Mouse (Mus musculus) forebrain, postnatal 0 days (tissue): ENCODE measurements around the gene Ttc21a. TPM values are rescaled to one million over a fixed set of nuclear protein-coding genes. Genes with fewer than 3 reads are reported as not detected.
"Not testable (repeated sequence)": the region's sequence is repeated elsewhere in the genome, so short reads cannot be mapped to it uniquely, and the experiment has no call there.

Source experiments
- ATAC-seq: fragments of 200-750 bp; cut with Nextera tagmentation; 2 replicates; pipeline ENCODE4 v1.8.0; 2017; ENCODE audit warnings: mild to moderate bottlenecking, moderate library complexity
- DNase-seq: peaks from one replicate; pipeline ENCODE4 v3.0.0-alpha.2; 2015
- H3K27ac ChIP-seq: fragments of 300-500 bp; sonication (generic); 2 replicates; pipeline ENCODE4 v1.5.1; 2014; ENCODE audit warnings: low read depth, mild to moderate bottlenecking, antibody characterized with exemption, low read length, moderate library complexity, mixed read lengths
- H3K27me3 ChIP-seq: fragments of 300-500 bp; sonication (generic); 2 replicates; pipeline ENCODE4 v1.6.1; 2014; ENCODE audit warnings: mild to moderate bottlenecking, low read length, mixed read lengths; ENCODE audit not compliant: insufficient read depth
- H3K36me3 ChIP-seq: fragments of 300-500 bp; sonication (generic); 2 replicates; pipeline ENCODE4 v1.6.1; 2014; ENCODE audit warnings: mild to moderate bottlenecking, moderate library complexity; ENCODE audit not compliant: insufficient read depth
- H3K4me1 ChIP-seq: fragments of 300-500 bp; sonication (generic); 2 replicates; pipeline ENCODE4 v1.6.1; 2014; ENCODE audit warnings: antibody characterized with exemption; ENCODE audit not compliant: insufficient read depth
- H3K4me2 ChIP-seq: fragments of 300-500 bp; sonication (generic); 2 replicates; pipeline ENCODE4 v1.6.1; 2014; ENCODE audit warnings: low read depth, mild to moderate bottlenecking, moderate library complexity
- H3K4me3 ChIP-seq: fragments of 300-500 bp; sonication (generic); 2 replicates; pipeline ENCODE4 v1.5.1; 2014; ENCODE audit warnings: low read depth, low read length, mixed read lengths
- H3K9ac ChIP-seq: fragments of 300-500 bp; sonication (generic); 2 replicates; pipeline ENCODE4 v1.6.1; 2014; ENCODE audit warnings: mild to moderate bottlenecking
- H3K9me3 ChIP-seq: fragments of 300-500 bp; sonication (generic); 2 replicates; pipeline ENCODE4 v1.6.1; 2016; ENCODE audit warnings: low read length
- CTCF ChIP-seq: sonication (generic); IDR thresholded peaks from 2 replicates; pipeline ENCODE4 v1.5.1; 2016; ENCODE audit warnings: antibody characterized with exemption, control low read depth, low read depth
- WGBS: fragments of 180-500 bp; shearing (Covaris S2); extraction: QIAGEN DNeasy Blood & Tissue Kit; methylation state at CpG from one replicate; pipeline ENCODE4 v1.1.7; 2014; 5-methylcytosine and 5-hydroxymethylcytosine counted together
- polyA plus RNA-seq: library from polyadenylated mRNA; unstranded; fragments of >200 nt; fragmentation: Nextera tagmentation; extraction: Ambion mirVana; gene quantifications from 2 replicates; pipeline ENCODE4 v1.2.1, GENCODE M21; 2015
- total RNA-seq: library from RNA; depleted of rRNA; stranded (reverse); fragments of >200 nt; gene quantifications from 2 replicates; pipeline ENCODE4 v1.2.3, GENCODE M21; 2014

The Ttc21a gene
- total and polyA plus RNA-seq, 2 experiments from 2014 or later, result 0.85 to 4.3 TPM

- H3K27ac ChIP-seq, result no peak overlapping the region
- ATAC-seq (no peak), DNase-seq (no peak)
- no peak overlapping the region for H3K4me3 ChIP-seq
- TF ChIP-seq CTCF, result no peak
- no peak overlapping the region for H3K4me2 ChIP-seq
- no peaks in the 10 kb centered on the region for H3K4me1 ChIP-seq
- H3K36me3 ChIP-seq, result no peaks in the 10 kb centered on the region
- no peaks in the 10 kb centered on the region for H3K9me3 ChIP-seq
- 60% methylated on average over 3 of the region's 3 CpGs for WGBS
- no peaks in the 10 kb centered on the region for H3K27me3 ChIP-seq
- no peak overlapping the region for H3K9ac ChIP-seq
Measured at GRCm38 (mm10) chr9:120005936-120006335, 68.5 kb downstream of the Ttc21a start.

- no peaks in the 10 kb centered on the region for H3K36me3 ChIP-seq
- H3K4me1 ChIP-seq, result 0 out of 2 replicates have a peak, but pooled peaks cover 4% of the 10 kb centered on the region
- no peak overlapping the region for H3K4me2 ChIP-seq
- WGBS, result 88% methylated on average over 1 of the region's 1 CpGs
- no peak for ATAC-seq
- no peaks in the 10 kb centered on the region for H3K27me3 ChIP-seq
- H3K4me3 ChIP-seq, result no peak overlapping the region
- no peak for DNase-seq
- no peaks in the 10 kb centered on the region for H3K9me3 ChIP-seq
- no peak overlapping the region for H3K27ac ChIP-seq
- peak; percentile 14; the same call in 1 of the 2 replicates for TF ChIP-seq CTCF
- no peak overlapping the region for H3K9ac ChIP-seq
Measured at GRCm38 (mm10) chr9:120007833-120008232, 70.4 kb downstream of the Ttc21a start.

- H3K4me2 ChIP-seq, result no peak overlapping the region
- 86% methylated on average over 7 of the region's 7 CpGs for WGBS
- H3K27ac ChIP-seq, result no peak overlapping the region
- no peaks in the 10 kb centered on the region for H3K9me3 ChIP-seq
- no peak overlapping the region for H3K4me3 ChIP-seq
- no peaks in the 10 kb centered on the region for H3K27me3 ChIP-seq
- H3K9ac ChIP-seq, result no peak overlapping the region
- no peaks in the 10 kb centered on the region for H3K36me3 ChIP-seq
- DNase-seq (no peak), ATAC-seq (no peak)
- 0 out of 2 replicates have a peak, but pooled peaks cover 4% of the 10 kb centered on the region for H3K4me1 ChIP-seq
- TF ChIP-seq CTCF, result no peak
Measured at GRCm38 (mm10) chr9:120009226-120009841, 71.9 kb downstream of the Ttc21a start.

- Histone ChIP-seq H3K27me3 (no peaks in the 10 kb centered on the region), H3K9me3 (no peaks in the 10 kb centered on the region), H3K9ac (no peak overlapping the region), H3K36me3 (no peaks in the 10 kb centered on the region), H3K4me2 (no peak overlapping the region), H3K4me1 (0 out of 2 replicates have a peak, but pooled peaks cover 4% of the 10 kb centered on the region), H3K4me3 (no peak overlapping the region), H3K27ac (no peak overlapping the region)
- no peak for ATAC-seq
- no peak for DNase-seq
- WGBS, result 99% methylated on average over 3 of the region's 3 CpGs
- TF ChIP-seq CTCF, result no peak
Measured at GRCm38 (mm10) chr9:120009871-120010270, 72.5 kb downstream of the Ttc21a start.

- H3K4me1 ChIP-seq, result 0 out of 2 replicates have a peak, but pooled peaks cover 4% of the 10 kb centered on the region
- H3K9ac ChIP-seq, result peak overlapping the region; percentile 58
- 1% methylated on average over 51 of the region's 60 CpGs for whole genome bisulfite sequencing
- peak overlapping the region; percentile 92 for H3K27ac ChIP-seq
- DNase-seq, result peak; percentile 99
- ATAC-seq, result peak; percentile 95
- H3K9me3 ChIP-seq, result no peaks in the 10 kb centered on the region
- H3K27me3 ChIP-seq, result no peaks in the 10 kb centered on the region
- H3K4me2 ChIP-seq, result peak overlapping the region; percentile 75
- no peaks in the 10 kb centered on the region for H3K36me3 ChIP-seq
- peak overlapping the region; percentile 45 for H3K4me3 ChIP-seq
- TF ChIP-seq CTCF, result no peak
Measured at GRCm38 (mm10) chr9:120010781-120011511, 73.5 kb downstream of the Ttc21a start.

- DNase-seq (peak; percentile 92), ATAC-seq (peak; percentile 83)
- Histone ChIP-seq H3K27ac (peak overlapping the region; percentile 92), H3K4me3 (peak overlapping the region; percentile 45), H3K9ac (peak overlapping the region; percentile 58), H3K9me3 (no peaks in the 10 kb centered on the region), H3K4me1 (0 out of 2 replicates have a peak, but pooled peaks cover 4% of the 10 kb centered on the region), H3K27me3 (no peaks in the 10 kb centered on the region), H3K4me2 (peak overlapping the region; percentile 75), H3K36me3 (no peaks in the 10 kb centered on the region)
- TF ChIP-seq CTCF, result peak; percentile 87
- under 1% methylated on average over 10 of the region's 10 CpGs for WGBS
Measured at GRCm38 (mm10) chr9:120011533-120011932, 74.1 kb downstream of the Ttc21a start.

GRCm38 (mm10) chr9:120012161-120012560 is 74.8 kb downstream of the Ttc21a start:
- H3K4me3 ChIP-seq, ATAC-seq, H3K27ac ChIP-seq, H3K9ac ChIP-seq, H3K27me3 ChIP-seq, H3K4me1 ChIP-seq, H3K9me3 ChIP-seq, DNase-seq, H3K36me3 ChIP-seq: not testable (repeated sequence)
- H3K4me2 ChIP-seq, result peak overlapping the region; percentile 75; the same call in 1 of the 2 replicates
- WGBS, result 83% methylated on average over 6 of the region's 6 CpGs
